Mouse (Mus musculus) frontal cortex, postnatal 36 days (tissue): ENCODE data around the gene Eefsec.

ENCODE experiments used
- DNase-seq, 2 experiments: peaks; one replicate each; pipeline ENCODE4 v3.0.0; 2022; ENCODE audit warnings: low spot score in 2 of 2

Eefsec gene

DNA sequence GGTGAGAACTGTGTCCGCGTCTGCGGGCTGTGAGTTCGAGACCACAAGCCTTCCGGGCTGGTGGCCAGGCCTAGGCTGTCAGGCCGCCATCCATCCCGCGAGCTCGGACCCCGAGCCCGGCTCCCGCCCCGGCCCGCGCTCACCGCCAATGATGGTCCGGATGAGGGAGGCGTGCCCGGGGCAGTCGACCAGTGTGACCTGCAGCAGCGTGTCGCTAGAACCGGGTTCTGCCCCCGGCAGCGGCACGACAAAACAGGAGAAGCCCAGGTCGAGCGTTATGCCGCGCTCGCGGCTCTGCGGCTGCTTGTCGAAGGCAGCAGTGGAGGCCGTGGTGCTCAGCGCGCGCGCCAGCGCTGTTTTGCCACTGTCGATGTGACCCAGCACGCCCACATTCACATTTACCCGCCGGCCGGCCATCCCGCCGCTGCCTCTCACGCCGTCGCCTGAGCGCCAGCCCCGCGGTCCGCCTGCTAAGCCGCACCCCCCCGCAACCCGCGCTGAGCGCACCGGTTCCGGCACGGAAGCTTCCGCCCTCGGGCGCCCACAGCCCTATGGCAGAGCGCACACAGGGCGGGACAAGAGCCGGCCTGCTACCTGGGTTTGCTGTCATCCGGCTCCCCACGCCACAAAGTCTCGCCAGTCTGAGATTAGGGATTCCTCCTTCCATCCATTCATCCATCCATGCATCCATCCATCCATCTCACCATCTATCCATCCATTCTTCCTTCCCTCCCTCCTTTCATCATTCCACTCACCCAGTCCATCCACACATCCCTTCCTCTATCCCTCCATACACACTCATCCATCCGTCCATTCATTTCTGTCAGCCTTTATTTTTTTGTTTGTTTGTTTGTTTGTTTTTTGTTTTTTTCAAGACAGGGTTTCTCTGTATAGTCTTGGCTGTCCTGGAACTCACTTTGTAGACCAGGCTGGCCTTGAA is at the start of gene Eefsec:
Gene Eefsec (minus strand): TSS at position 477 of the 940 bp plus-strand sequence.
- DNase-seq = peak; percentile 76 to 82

DNA sequence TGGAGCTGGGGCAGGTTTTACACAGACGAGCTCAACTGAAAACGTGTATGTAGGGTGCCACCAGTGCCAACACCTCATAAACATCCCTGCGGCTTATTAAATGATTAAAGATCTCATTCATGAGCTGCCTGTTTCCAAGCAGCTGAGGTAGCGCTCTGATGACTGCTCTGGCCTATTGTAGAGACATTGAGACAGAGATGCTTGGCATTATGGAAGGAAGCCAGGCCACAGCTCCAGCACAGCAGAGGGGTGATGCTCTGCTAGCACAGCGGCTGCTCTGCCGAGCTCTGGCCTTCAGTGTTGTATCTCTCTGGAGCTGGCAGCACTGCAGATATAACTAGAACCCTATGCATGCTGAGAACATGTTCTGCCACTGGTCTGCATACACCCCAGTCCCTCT is 47.4 kb upstream of the Eefsec start:
- no peak for DNase-seq

- DNase-seq = peak in 1 of 2 experiments; percentile 43
Observed at GRCm38 (mm10) chr6:88490629-88491354, 44.5 kb upstream of the Eefsec start.

GRCm38 (mm10) chr6:88489834-88490233 is 43.5 kb upstream of the Eefsec start:
- no peak for DNase-seq

DNA sequence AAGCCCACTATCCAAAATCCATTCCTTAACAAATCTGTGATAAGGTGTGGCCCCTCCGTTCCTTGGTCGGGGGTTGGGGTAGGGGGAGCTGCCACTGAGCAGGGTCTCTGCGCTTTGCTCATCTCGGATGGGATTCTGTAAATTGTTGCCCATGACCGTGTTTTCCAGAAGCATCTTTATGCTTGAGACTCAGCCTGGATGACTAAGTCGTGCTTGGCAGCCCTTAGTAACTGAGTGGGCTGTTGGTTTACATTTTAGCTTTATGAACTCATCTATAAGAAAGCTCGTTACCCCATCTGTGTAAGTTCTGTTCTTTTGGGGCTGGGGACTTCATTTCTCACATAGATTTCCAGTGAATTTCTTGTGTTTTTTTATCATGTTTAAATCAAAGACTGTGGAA is 42.7 kb upstream of the Eefsec start:
- peak; percentile 19 to 46 for DNase-seq

GRCm38 (mm10) chr6:88486893-88487292 is 40.6 kb upstream of the Eefsec start:
- DNase-seq = peak; percentile 60 to 76

- no peak for DNase-seq
Observed at GRCm38 (mm10) chr6:88485378-88485777, 39.0 kb upstream of the Eefsec start.

- DNase-seq = no peak
Observed at GRCm38 (mm10) chr6:88483913-88484312, 37.6 kb upstream of the Eefsec start.

DNA sequence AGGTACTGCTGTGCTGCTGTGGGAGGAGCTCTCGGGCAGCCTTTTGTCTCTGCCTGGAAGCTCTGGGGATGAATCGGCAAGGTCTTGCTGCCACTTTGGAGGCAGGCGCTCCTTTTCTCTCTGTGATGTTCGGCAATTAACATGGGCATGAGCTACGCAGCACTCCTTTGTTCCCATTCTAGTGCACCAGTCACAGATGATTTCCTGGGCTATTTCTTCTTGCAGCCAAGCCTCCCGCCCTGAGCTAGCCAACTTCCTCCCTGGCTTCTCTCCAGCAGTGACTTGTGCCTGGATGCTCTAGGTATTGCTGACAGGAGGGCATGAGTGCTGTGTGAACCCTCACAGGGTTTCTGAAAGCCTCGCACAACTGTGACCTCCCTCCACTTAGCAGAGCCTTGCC is 36.8 kb upstream of the Eefsec start:
- DNase-seq = no peak

GRCm38 (mm10) chr6:88480421-88480820 is 34.1 kb upstream of the Eefsec start:
- no peak for DNase-seq

DNA sequence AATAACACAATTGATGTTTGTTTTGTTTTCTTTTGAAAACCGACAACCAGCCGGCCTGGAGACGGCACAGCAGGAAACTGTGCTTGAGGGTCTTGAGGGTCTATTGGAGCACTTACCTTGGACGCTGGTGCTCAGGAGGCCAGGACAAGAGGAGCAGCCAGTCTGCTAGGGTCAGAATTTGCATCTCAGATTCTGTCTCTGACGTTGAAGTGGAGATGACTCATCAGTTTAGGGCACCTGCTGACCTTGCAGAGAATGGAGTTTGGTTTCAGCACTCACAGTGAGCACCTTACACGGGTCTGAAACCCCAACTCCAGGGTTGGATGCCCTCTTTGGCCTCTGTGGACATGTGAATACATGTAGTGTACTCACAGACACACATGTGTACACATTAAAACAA is 23.5 kb upstream of the Eefsec start:
- DNase-seq = no peak

GRCm38 (mm10) chr6:88465181-88465920 is 19.0 kb upstream of the Eefsec start, which contains the start of gene Ruvbl1:
TSS of gene Ruvbl1 (plus strand) at chr6:88465409.
- DNase-seq = peak; percentile 91 to 95

DNA sequence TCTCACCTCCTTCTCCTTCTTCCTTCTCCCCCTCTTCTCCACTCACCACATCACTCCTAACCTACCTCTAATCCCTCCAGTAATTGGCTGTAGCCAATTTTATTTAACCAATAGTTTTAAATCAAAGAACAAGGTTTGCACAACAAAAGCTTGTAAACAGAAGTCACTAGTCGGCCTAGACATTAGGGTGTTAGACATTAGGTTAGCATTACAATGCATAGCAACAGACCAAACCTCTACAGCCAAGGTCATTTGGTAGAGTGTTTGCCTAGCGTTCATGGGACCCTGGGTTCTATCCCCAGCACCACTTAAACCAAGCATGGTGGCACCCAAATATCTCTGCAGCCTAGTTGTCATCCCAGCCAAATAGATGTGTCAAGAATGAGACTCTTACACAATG is 8.2 kb upstream of the Eefsec start:
- no peak for DNase-seq

GRCm38 (mm10) chr6:88447454-88447853 is 1.1 kb upstream of the Eefsec start:
- no peak for DNase-seq

GRCm38 (mm10) chr6:88445661-88446060 is 678 bp downstream of the Eefsec start:
- no peak for DNase-seq

DNA sequence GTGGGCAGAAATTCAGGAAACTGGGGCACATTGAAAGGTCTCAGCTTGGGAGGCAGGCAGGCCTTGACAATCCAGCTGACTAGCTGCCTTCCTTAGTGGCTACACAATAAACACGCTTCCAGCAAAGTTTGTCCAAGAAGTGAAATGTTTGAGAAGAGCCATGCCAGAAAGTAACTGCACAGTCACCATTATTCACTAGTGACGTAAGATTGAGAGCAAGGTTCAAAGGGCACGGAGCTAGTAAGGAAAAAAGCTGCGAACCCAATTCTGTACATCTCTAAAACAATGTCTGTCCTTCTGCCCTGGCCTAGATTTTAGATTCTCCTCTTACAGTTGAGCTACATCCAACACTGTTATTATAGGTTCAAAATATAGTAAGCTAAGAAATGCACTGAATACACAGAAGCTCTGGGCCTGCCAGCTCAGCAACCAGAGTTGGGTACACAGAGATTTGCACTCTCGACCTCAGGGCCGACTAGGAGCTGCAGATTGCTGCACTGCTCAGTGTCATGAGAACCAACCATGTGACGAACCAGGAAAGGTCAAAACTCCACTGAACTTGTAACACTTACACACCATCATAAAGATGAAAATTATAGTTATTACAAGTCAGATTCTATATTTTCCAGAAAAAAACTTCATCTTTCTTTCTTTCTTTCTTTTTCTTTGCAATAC is 2.1 kb downstream of the Eefsec start:
- no peak for DNase-seq

DNA sequence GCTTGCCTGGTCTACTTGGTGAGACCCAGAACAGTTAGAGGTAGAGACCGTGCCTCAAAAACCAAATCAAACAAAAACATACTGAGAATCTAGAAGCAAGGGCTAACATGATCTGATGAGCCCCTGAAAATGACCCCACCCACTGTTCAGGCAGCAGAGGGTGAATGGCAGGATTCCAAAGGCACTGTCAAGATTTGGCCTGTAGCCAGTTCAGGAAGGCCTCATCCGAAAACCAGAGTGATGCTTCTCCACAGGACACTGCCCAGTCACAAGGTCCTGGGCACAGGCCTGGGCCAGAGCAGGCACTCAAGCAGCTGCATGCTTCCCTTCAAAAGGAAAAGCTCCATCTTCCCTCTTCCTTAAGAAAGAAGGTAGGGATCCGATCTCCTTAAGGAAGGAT is 2.9 kb downstream of the Eefsec start:
- DNase-seq = no peak

DNA sequence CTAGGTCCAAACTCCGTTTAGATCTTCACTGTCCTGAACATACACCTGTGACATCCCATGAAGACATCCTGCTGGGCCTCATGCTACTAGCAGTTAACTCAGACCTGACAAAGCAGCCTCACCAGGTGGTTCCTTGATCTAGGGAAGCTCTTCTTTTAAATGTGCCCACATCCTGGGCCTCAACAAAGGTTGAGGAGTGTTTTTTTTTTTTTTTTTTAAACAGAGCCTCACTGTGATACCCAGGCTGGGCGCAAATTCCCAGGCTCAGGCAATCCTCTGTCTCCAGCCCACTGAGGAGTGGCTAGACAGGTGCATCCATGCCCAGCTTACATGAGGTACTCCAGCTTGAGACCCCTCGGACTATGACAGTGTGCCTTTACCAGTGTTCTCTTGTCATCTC is 3.8 kb downstream of the Eefsec start:
- no peak for DNase-seq

GRCm38 (mm10) chr6:88439056-88439455 is 7.3 kb downstream of the Eefsec start:
- peak; percentile 40 to 53 for DNase-seq

GRCm38 (mm10) chr6:88435609-88436008 is 10.7 kb downstream of the Eefsec start:
- no peak for DNase-seq

DNA sequence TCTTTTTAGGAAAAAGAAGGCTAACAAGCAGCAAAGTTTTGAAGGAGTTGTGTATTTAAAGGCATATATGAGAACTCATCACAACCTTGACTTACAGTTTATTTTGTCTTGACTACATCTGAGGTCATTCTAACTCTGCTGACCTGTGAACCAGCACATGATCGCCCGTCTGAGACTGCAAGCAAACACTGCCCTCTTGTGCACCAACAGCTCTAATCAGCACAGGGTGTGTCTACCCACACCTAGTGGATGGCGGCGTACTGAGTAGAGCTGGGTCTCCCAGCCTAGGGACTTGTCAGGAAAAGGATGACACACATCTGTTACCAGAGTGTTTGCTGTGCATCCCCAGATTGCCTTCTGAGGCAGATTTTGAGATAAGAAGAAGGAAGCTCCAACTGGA is 15.1 kb downstream of the Eefsec start:
- DNase-seq = no peak
